Mouse (Mus musculus) embryonic facial prominence, embryonic 11.5 days (tissue): ENCODE results near the gene Mfsd8. TPM values are rescaled to one million over a fixed set of nuclear protein-coding genes. Genes with fewer than 3 reads are reported as not detected.

Experiments
- ATAC-seq: fragments of 200-750 bp; cut with Nextera tagmentation; replicated peaks from 2 replicates; pipeline ENCODE4 v1.8.0; 2017; ENCODE audit warnings: low read depth; ENCODE audit not compliant: insufficient number of reproducible peaks, low FRiP score, low TSS enrichment
- DNase-seq: peaks from one replicate; pipeline ENCODE4 v3.0.0-alpha.2; 2015; ENCODE audit warnings: low spot score
- H3K27ac ChIP-seq: fragments of 300-500 bp; sonication (generic); replicated peaks from 2 replicates; pipeline ENCODE4 v1.5.1; 2014; ENCODE audit warnings: mild to moderate bottlenecking, low read depth, low read length, control low read depth
- H3K27me3 ChIP-seq: fragments of 300-500 bp; sonication (generic); 2 replicates; pipeline ENCODE4 v1.6.1; 2014; ENCODE audit warnings: mild to moderate bottlenecking, low read length, moderate library complexity, mixed read lengths; ENCODE audit not compliant: control insufficient read depth, insufficient read depth
- H3K36me3 ChIP-seq: fragments of 300-500 bp; sonication (generic); replicated peaks from 2 replicates; pipeline ENCODE4 v1.6.1; 2014; ENCODE audit warnings: low read depth, mild to moderate bottlenecking, low read length, moderate library complexity, mixed read lengths; ENCODE audit not compliant: control insufficient read depth, insufficient read depth
- H3K4me1 ChIP-seq: fragments of 300-500 bp; sonication (generic); 2 replicates; pipeline ENCODE4 v1.6.1; 2014; ENCODE audit warnings: low read length, mixed read lengths; ENCODE audit not compliant: control insufficient read depth, insufficient read depth
- H3K4me2 ChIP-seq: fragments of 300-500 bp; sonication (generic); 2 replicates; pipeline ENCODE4 v1.6.1; 2014; ENCODE audit warnings: low read depth, mild to moderate bottlenecking, control low read depth, low read length, moderate library complexity
- H3K4me3 ChIP-seq: fragments of 300-500 bp; sonication (generic); 2 replicates; pipeline ENCODE4 v1.5.1; 2014; ENCODE audit warnings: low read depth, low read length, control low read depth
- H3K9ac ChIP-seq: fragments of 300-500 bp; sonication (generic); replicated peaks from 2 replicates; pipeline ENCODE4 v1.6.1; 2014; ENCODE audit warnings: mild to moderate bottlenecking, control low read depth, low read length
- H3K9me3 ChIP-seq: fragments of 300-500 bp; sonication (generic); replicated peaks from 2 replicates; pipeline ENCODE4 v1.6.1; 2016; ENCODE audit warnings: mild to moderate bottlenecking, low read length, inconsistent platforms, mixed read lengths; ENCODE audit not compliant: control insufficient read depth
- WGBS: fragments of 180-500 bp; shearing (Covaris S2); extraction: QIAGEN DNeasy Blood & Tissue Kit; methylation state at CpG from one replicate; pipeline ENCODE4 v1.1.7; 2014; 5-methylcytosine and 5-hydroxymethylcytosine counted together
- polyA plus RNA-seq: library from polyadenylated mRNA; unstranded; fragments of >200 nt; fragmentation: Nextera tagmentation; extraction: Ambion mirVana; gene quantifications from 2 replicates; pipeline ENCODE4 v1.2.1, GENCODE M21; 2014

Mfsd8 gene
- polyA plus RNA-seq, 1 experiment from 2014 or later = 6.3 TPM

DNA sequence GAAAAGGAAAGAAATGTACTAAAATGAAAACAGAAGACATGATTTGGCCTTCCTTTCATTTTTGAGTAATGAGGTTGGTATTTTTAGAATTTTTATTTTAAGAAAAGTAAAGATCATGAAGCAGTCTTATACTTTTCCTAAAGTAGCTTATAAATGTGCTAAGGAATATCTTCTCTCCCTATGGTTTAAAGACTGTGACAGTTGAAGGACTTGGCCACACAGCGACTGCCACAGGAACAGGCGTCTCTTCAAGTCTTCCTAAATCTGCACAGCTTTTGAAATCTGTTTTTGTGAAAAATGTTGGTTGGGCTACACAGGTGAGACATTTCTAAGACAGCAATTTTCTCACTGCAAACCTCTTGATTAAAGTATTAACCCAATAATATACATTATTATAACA lies 33.4 kb downstream of the Mfsd8 start:
- WGBS = 97% methylated on average over 2 of the region's 2 CpGs

GRCm38 (mm10) chr3:40809894-40810293 lies 36.8 kb downstream of the Mfsd8 start:
- Histone ChIP-seq H3K27me3 (no peaks in the 10 kb centered on the region), H3K4me3 (no peak overlapping the region), H3K27ac (no peak overlapping the region), H3K36me3 (peaks cover 10% of the 10 kb centered on the region), H3K4me1 (no peaks in the 10 kb centered on the region), H3K9ac (no peak overlapping the region), H3K4me2 (no peak overlapping the region), H3K9me3 (no peaks in the 10 kb centered on the region)
- 86% methylated on average over 2 of the region's 2 CpGs for WGBS
- no peak for DNase-seq
- ATAC-seq = no peak

More for the DNA sequence above, 33.4 kb downstream of the Mfsd8 start:
- ATAC-seq = no peak
- H3K4me3 ChIP-seq = no peak overlapping the region
- no peaks in the 10 kb centered on the region for H3K4me1 ChIP-seq
- DNase-seq = no peak
- no peaks in the 10 kb centered on the region for H3K27me3 ChIP-seq
- H3K4me2 ChIP-seq = no peak overlapping the region
- no peak overlapping the region for H3K9ac ChIP-seq
- H3K36me3 ChIP-seq = peaks cover 5% of the 10 kb centered on the region
- H3K27ac ChIP-seq = no peak overlapping the region
- H3K9me3 ChIP-seq = no peaks in the 10 kb centered on the region

- no peak overlapping the region for H3K4me2 ChIP-seq
- H3K27ac ChIP-seq = no peak overlapping the region
- no peaks in the 10 kb centered on the region for H3K9me3 ChIP-seq
- peaks cover 10% of the 10 kb centered on the region for H3K36me3 ChIP-seq
- WGBS = 94% methylated on average over 10 of the region's 10 CpGs
- DNase-seq (no peak), ATAC-seq (no peak)
- no peak overlapping the region for H3K4me3 ChIP-seq
- H3K27me3 ChIP-seq = no peaks in the 10 kb centered on the region
- H3K9ac ChIP-seq = no peak overlapping the region
- H3K4me1 ChIP-seq = no peaks in the 10 kb centered on the region
Observed at GRCm38 (mm10) chr3:40808686-40809085, 38.0 kb downstream of the Mfsd8 start.

- no peak for DNase-seq
- WGBS = 54% methylated on average over 2 of the region's 2 CpGs
- no peak overlapping the region for H3K4me2 ChIP-seq
- H3K4me3 ChIP-seq = no peak overlapping the region
- no peak for ATAC-seq
- H3K9me3 ChIP-seq = no peaks in the 10 kb centered on the region
- H3K9ac ChIP-seq = no peak overlapping the region
- H3K27ac ChIP-seq = no peak overlapping the region
- peaks cover 13% of the 10 kb centered on the region for H3K36me3 ChIP-seq
- no peaks in the 10 kb centered on the region for H3K27me3 ChIP-seq
- H3K4me1 ChIP-seq = no peaks in the 10 kb centered on the region
Observed at GRCm38 (mm10) chr3:40806871-40807270, 39.8 kb downstream of the Mfsd8 start.

GRCm38 (mm10) chr3:40800373-40800823 lies 46.3 kb downstream of the Mfsd8 start:
- no peaks in the 10 kb centered on the region for H3K4me1 ChIP-seq
- peak overlapping the region; percentile 93 for H3K4me3 ChIP-seq
- no peaks in the 10 kb centered on the region for H3K9me3 ChIP-seq
- H3K36me3 ChIP-seq = peaks cover 3% of the 10 kb centered on the region; the same call in 1 of the 2 replicates
- peak overlapping the region; percentile 79 for H3K27ac ChIP-seq
- ATAC-seq (peak; percentile 89), DNase-seq (no peak)
- H3K9ac ChIP-seq = peak overlapping the region; percentile 92
- no peaks in the 10 kb centered on the region for H3K27me3 ChIP-seq
- WGBS = 1% methylated on average over 18 of the region's 37 CpGs
- peak overlapping the region; percentile 78 for H3K4me2 ChIP-seq

DNA sequence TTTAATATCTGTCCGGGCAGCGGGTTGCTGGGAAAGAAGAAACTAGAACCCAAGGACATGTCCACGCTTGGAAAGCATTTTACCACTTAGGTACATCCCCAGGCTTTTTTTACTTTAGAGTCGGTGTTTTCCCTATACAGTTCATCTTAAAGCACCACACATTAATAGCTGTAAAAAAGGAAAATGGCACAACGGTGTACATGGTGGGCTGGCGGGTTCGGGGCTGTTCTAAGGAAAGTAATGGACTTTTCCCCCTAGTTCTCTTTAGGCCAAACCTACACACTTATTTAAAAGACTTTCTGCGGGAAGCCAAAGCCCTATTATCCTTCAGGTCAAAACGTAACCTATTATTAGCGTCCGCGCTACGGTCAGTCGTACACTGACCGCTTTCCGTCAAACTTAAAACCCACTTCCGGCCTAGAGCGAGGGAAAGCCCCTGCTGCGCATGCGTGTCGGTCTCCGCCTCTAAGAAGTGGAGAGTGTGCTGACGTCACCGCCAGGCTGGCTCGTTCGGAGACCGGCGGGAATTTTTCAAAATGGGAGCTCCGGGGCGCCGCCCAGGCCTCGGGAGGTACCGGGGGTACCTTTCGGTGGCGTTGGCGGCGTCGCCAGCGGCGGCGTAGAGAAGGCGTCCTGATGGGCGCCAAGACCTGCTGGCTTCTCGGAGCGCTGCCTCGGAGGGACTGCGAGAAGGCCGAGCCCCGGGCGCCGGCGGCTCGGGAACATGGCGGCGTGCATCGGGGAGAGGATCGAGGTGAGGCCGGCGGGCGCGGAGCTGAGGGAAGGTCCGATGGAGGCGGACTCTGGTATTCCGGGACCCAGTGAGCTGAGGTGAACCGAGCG lies 46.9 kb downstream of the Mfsd8 start, which contains the start of gene Plk4:
Gene Plk4 (plus strand): TSS at position 490 of the 843 bp plus-strand sequence.
- peak within 1 kb of the TSS; percentile 78 for H3K4me2 ChIP-seq
- H3K27ac ChIP-seq = peak within 1 kb of the TSS; percentile 79
- no peaks in the 10 kb centered on the region for H3K4me1 ChIP-seq
- H3K9me3 ChIP-seq = no peaks in the 10 kb centered on the region
- WGBS = 2% methylated on average over 66 of the region's 66 CpGs
- H3K36me3 ChIP-seq = 0 out of 2 replicates have a peak, but pooled peaks cover 3% of the 10 kb centered on the region
- peak within 1 kb of the TSS; percentile 93 for H3K4me3 ChIP-seq
- ATAC-seq = peak; percentile 94
- DNase-seq = peak; percentile 98
- no peaks in the 10 kb centered on the region for H3K27me3 ChIP-seq
- H3K9ac ChIP-seq = peak within 1 kb of the TSS; percentile 92

DNA sequence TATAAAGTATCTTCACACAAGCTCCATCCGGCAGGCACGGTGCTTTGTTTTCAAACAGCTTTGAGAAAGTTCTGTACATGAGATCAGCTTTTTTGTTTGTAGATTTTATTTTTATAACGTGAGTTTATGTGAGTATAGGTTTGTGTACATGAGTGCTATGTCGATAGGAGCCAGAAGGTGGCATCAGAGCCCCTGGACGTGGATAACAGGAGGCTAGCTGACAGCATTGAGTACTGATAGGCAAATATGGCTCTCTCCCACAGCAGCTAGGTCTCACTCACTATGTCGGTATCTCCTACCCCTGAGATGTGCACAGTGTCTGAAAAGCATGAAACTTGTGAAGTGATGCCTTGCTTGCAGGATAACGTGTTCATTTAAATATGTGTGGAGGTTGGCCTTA lies 48.2 kb downstream of the Mfsd8 start:
- Histone ChIP-seq H3K4me3 (no peak overlapping the region), H3K9ac (no peak overlapping the region), H3K9me3 (no peaks in the 10 kb centered on the region), H3K27me3 (no peaks in the 10 kb centered on the region), H3K27ac (no peak overlapping the region), H3K4me1 (no peaks in the 10 kb centered on the region), H3K36me3 (0 out of 2 replicates have a peak, but pooled peaks cover 3% of the 10 kb centered on the region), H3K4me2 (no peak overlapping the region)
- DNase-seq (peak; percentile 59), ATAC-seq (no peak)
- WGBS = 42% methylated on average over 7 of the region's 7 CpGs

GRCm38 (mm10) chr3:40798054-40798453 lies 48.6 kb downstream of the Mfsd8 start:
- 81% methylated on average over 1 of the region's 1 CpGs for WGBS
- no peak overlapping the region for H3K9ac ChIP-seq
- H3K4me3 ChIP-seq = no peak overlapping the region
- H3K4me1 ChIP-seq = no peaks in the 10 kb centered on the region
- H3K4me2 ChIP-seq = no peak overlapping the region
- H3K9me3 ChIP-seq = no peaks in the 10 kb centered on the region
- no peaks in the 10 kb centered on the region for H3K27me3 ChIP-seq
- H3K36me3 ChIP-seq = 0 out of 2 replicates have a peak, but pooled peaks cover 3% of the 10 kb centered on the region
- no peak overlapping the region for H3K27ac ChIP-seq
- ATAC-seq = no peak
- DNase-seq = no peak
